Mouse (Mus musculus) neural tube, embryonic 11.5 days (tissue): ENCODE results near the gene Pdzd7. TPM values are rescaled to one million over a fixed set of nuclear protein-coding genes. Genes with fewer than 3 reads are reported as not detected.
A peak's percentile ranks its signal among the peaks of the same experiment; 100 is the strongest.

Source experiments
- ATAC-seq: fragments of 200-750 bp; cut with Nextera tagmentation; 2 replicates; pipeline ENCODE4 v1.8.0; 2017; ENCODE audit warnings: moderate number of reproducible peaks, mild to moderate bottlenecking, moderate TSS enrichment, moderate library complexity; ENCODE audit not compliant: insufficient read depth, low FRiP score, low TSS enrichment
- DNase-seq: peaks from one replicate; pipeline ENCODE4 v3.0.0-alpha.2; 2015; ENCODE audit warnings: low spot score
- H3K27ac ChIP-seq: fragments of 300-500 bp; sonication (generic); 2 replicates; pipeline ENCODE4 v1.5.1; 2014; ENCODE audit warnings: low read depth, mild to moderate bottlenecking, low read length
- H3K27me3 ChIP-seq: fragments of 300-500 bp; sonication (generic); 2 replicates; pipeline ENCODE4 v1.6.1; 2014; ENCODE audit warnings: mild to moderate bottlenecking, low read length, mixed read lengths; ENCODE audit not compliant: control insufficient read depth, insufficient read depth
- H3K36me3 ChIP-seq: fragments of 300-500 bp; sonication (generic); 2 replicates; pipeline ENCODE4 v1.6.1; 2014; ENCODE audit warnings: mild to moderate bottlenecking, low read length, moderate library complexity, mixed read lengths; ENCODE audit not compliant: control insufficient read depth, insufficient read depth
- H3K4me1 ChIP-seq: fragments of 300-500 bp; sonication (generic); 2 replicates; pipeline ENCODE4 v1.6.1; 2014; ENCODE audit warnings: low read length, mixed read lengths; ENCODE audit not compliant: control insufficient read depth, insufficient read depth
- H3K4me2 ChIP-seq: fragments of 300-500 bp; sonication (generic); 2 replicates; pipeline ENCODE4 v1.6.1; 2014; ENCODE audit warnings: low read depth, mild to moderate bottlenecking, moderate library complexity
- H3K4me3 ChIP-seq: fragments of 300-500 bp; sonication (generic); 2 replicates; pipeline ENCODE4 v1.5.1; 2014; ENCODE audit warnings: low read depth, low read length
- H3K9ac ChIP-seq: fragments of 300-500 bp; sonication (generic); 2 replicates; pipeline ENCODE4 v1.6.1; 2014; ENCODE audit warnings: mild to moderate bottlenecking, low read length
- H3K9me3 ChIP-seq: fragments of 300-500 bp; sonication (generic); 2 replicates; pipeline ENCODE4 v1.6.1; 2016; ENCODE audit warnings: low read length; ENCODE audit not compliant: control insufficient read depth
- WGBS: fragments of 180-500 bp; shearing (Covaris S2); extraction: QIAGEN DNeasy Blood & Tissue Kit; methylation state at CpG from one replicate; pipeline ENCODE4 v1.1.7; 2014; 5-methylcytosine and 5-hydroxymethylcytosine counted together
- polyA plus RNA-seq: library from polyadenylated mRNA; unstranded; fragments of >200 nt; fragmentation: Nextera tagmentation; extraction: Ambion mirVana; gene quantifications from 2 replicates; pipeline ENCODE4 v1.2.1, GENCODE M21; 2014

Pdzd7 gene
- polyA plus RNA-seq, 1 experiment from 2014 or later = 0.81 TPM

GRCm38 (mm10) chr19:45018351-45018831, 27.1 kb downstream of the Pdzd7 start:
- H3K27ac ChIP-seq = peak overlapping the region; percentile 93
- H3K9me3 ChIP-seq = no peaks in the 10 kb centered on the region
- peak overlapping the region; percentile 81 for H3K4me3 ChIP-seq
- peak overlapping the region; percentile 94 for H3K9ac ChIP-seq
- ATAC-seq (no peak), DNase-seq (peak; percentile 43)
- peaks cover 7% of the 10 kb centered on the region for H3K36me3 ChIP-seq
- peaks cover 35% of the 10 kb centered on the region for H3K4me1 ChIP-seq
- H3K4me2 ChIP-seq = peak overlapping the region; percentile 87
- under 1% methylated on average over 12 of the region's 13 CpGs for WGBS
- H3K27me3 ChIP-seq = no peaks in the 10 kb centered on the region

- Histone ChIP-seq H3K4me2 (peak overlapping the region; percentile 87), H3K9me3 (no peaks in the 10 kb centered on the region), H3K36me3 (peaks cover 6% of the 10 kb centered on the region), H3K4me1 (peaks cover 35% of the 10 kb centered on the region), H3K4me3 (peak overlapping the region; percentile 81), H3K9ac (peak overlapping the region; percentile 94), H3K27me3 (no peaks in the 10 kb centered on the region), H3K27ac (peak overlapping the region; percentile 93)
- WGBS = under 1% methylated on average over 31 of the region's 48 CpGs
- DNase-seq = peak; percentile 91
- peak; percentile 48 for ATAC-seq
Observed at GRCm38 (mm10) chr19:45017909-45018308, 27.6 kb downstream of the Pdzd7 start.

GRCm38 (mm10) chr19:45017216-45017771, 28.2 kb downstream of the Pdzd7 start:
- DNase-seq = peak; percentile 89
- peak overlapping the region; percentile 94 for H3K9ac ChIP-seq
- ATAC-seq = peak; percentile 70
- H3K4me3 ChIP-seq = peak overlapping the region; percentile 81
- H3K36me3 ChIP-seq = peaks cover 4% of the 10 kb centered on the region
- H3K27me3 ChIP-seq = no peaks in the 10 kb centered on the region
- H3K9me3 ChIP-seq = no peaks in the 10 kb centered on the region
- 0% methylated on average over 17 of the region's 27 CpGs for WGBS
- peak overlapping the region; percentile 87 for H3K4me2 ChIP-seq
- H3K27ac ChIP-seq = peak overlapping the region; percentile 93
- peaks cover 35% of the 10 kb centered on the region for H3K4me1 ChIP-seq

GRCm38 (mm10) chr19:45016341-45017215, 28.9 kb downstream of the Pdzd7 start:
- Histone ChIP-seq H3K9me3 (no peaks in the 10 kb centered on the region), H3K27ac (peak overlapping the region; percentile 93), H3K27me3 (no peaks in the 10 kb centered on the region), H3K4me2 (peak overlapping the region; percentile 87), H3K4me1 (peaks cover 35% of the 10 kb centered on the region), H3K36me3 (peaks cover 4% of the 10 kb centered on the region), H3K9ac (peak overlapping the region; percentile 94), H3K4me3 (peak overlapping the region; percentile 81)
- DNase-seq (peak; percentile 86), ATAC-seq (peak; percentile 49; the same call in 1 of the 2 replicates)
- under 1% methylated on average over 16 of the region's 18 CpGs for WGBS

- H3K4me2 ChIP-seq = peak overlapping the region; percentile 87
- peaks cover 1% of the 10 kb centered on the region; the same call in 1 of the 2 replicates for H3K36me3 ChIP-seq
- DNase-seq (peak; percentile 43), ATAC-seq (no peak; the same call in 1 of the 2 replicates)
- H3K27me3 ChIP-seq = no peaks in the 10 kb centered on the region
- H3K9me3 ChIP-seq = no peaks in the 10 kb centered on the region
- WGBS = 1% methylated on average over 34 of the region's 34 CpGs
- peak overlapping the region; percentile 94 for H3K9ac ChIP-seq
- H3K4me3 ChIP-seq = peak overlapping the region; percentile 81
- H3K27ac ChIP-seq = peak overlapping the region; percentile 93
- peaks cover 28% of the 10 kb centered on the region for H3K4me1 ChIP-seq
Observed at GRCm38 (mm10) chr19:45015518-45016281, 29.8 kb downstream of the Pdzd7 start.

- peak overlapping the region; percentile 94 for H3K9ac ChIP-seq
- WGBS = 0% methylated on average over 21 of the region's 25 CpGs
- ATAC-seq (no peak), DNase-seq (peak; percentile 62)
- peak overlapping the region; percentile 81 for H3K4me3 ChIP-seq
- H3K4me2 ChIP-seq = peak overlapping the region; percentile 87
- peak overlapping the region; percentile 58 for H3K27ac ChIP-seq
- no peaks in the 10 kb centered on the region for H3K27me3 ChIP-seq
- H3K9me3 ChIP-seq = no peaks in the 10 kb centered on the region
- peaks cover 22% of the 10 kb centered on the region for H3K4me1 ChIP-seq
- peaks cover 2% of the 10 kb centered on the region; the same call in 1 of the 2 replicates for H3K36me3 ChIP-seq
Observed at GRCm38 (mm10) chr19:45014981-45015402, 30.5 kb downstream of the Pdzd7 start.

- DNase-seq (peak; percentile 32), ATAC-seq (no peak)
- whole genome bisulfite sequencing = 5% methylated on average over 10 of the region's 10 CpGs
- H3K27ac ChIP-seq = peak within 1 kb of the TSS; percentile 58
- H3K9ac ChIP-seq = peak within 1 kb of the TSS; percentile 94
- peaks cover 2% of the 10 kb centered on the region; the same call in 1 of the 2 replicates for H3K36me3 ChIP-seq
- no peaks in the 10 kb centered on the region for H3K9me3 ChIP-seq
- no peaks in the 10 kb centered on the region for H3K27me3 ChIP-seq
- peaks cover 21% of the 10 kb centered on the region for H3K4me1 ChIP-seq
- H3K4me2 ChIP-seq = peak within 1 kb of the TSS; percentile 87
- H3K4me3 ChIP-seq = peak within 1 kb of the TSS; percentile 81
Observed at GRCm38 (mm10) chr19:45014335-45014971, 31.1 kb downstream of the Pdzd7 start, which contains the start of gene Lzts2. Gene Lzts2, plus strand, starts transcription at chr19:45014414.
